Mouse (Mus musculus): ENCODE measurements around the gene Mogs.

The Mogs gene

GRCm38 (mm10) chr6:83115011-83115671 is at the start of gene Mogs:
Gene Mogs, plus strand, starts transcription at chr6:83115496.
- peak; percentile 99 for DNase-seq

DNA sequence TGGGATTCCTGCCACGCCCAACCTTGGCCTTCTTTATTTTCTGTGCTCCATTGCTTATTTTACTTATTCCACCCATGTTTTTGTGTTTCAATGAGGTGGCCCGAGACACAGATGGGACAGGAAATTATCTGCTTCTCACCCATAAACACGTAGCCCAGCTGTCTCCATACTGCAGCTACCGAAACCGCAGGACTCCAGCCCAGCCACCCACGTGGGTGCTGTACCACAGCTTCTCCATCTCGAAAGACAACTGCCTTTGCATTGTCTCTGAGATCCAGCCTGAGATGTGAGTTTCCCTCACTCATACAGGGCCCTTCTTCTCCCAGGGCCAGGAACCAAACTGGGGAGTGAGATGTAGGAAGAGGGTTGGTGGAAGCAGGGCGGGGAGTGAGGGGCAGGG is 49.3 kb upstream of the Mogs start:
- no peak for DNase-seq

GRCm38 (mm10) chr6:83066441-83066840 is 48.9 kb upstream of the Mogs start:
- no peak for DNase-seq

- no peak for DNase-seq
Observed at GRCm38 (mm10) chr6:83068221-83068620, 47.1 kb upstream of the Mogs start.

DNA sequence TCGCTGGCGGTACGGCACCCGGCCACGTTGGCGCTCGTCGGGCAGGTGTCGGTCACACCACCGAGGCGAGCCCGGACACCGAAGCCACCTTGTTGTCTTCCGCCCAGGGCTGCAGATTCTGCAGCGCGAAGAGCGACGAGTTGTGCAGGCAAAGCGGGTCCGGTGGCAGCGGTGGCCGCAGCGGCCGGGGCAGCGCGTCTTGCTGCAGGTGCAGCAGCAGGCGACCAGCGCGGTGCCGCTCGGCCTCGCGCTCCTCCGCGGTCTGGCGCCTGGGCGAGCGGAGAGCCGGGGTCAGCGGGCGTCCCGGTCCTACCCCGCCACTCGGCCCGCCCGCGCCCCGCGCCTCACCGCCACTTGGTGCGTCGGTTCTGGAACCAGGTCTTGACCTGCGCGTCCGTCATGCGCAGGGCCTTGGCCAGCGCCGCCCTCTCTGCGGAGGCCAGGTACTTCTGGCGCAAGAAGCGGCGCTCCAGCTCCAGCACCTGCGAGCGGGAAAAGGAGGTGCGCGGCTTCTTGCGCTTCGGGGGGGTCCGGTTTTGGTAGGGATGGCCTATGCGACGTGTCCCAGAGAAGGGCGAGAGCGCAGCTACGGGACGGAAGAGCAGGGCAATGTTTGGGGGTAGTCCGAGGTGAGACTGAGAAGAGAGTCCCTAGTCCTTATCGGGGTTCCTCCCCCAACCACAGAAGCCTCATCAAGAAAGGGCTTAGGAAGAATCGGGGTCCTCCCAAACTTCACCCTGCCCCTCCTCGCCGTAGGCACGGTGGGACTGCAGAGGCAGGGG is 46.4 kb upstream of the Mogs start:
- DNase-seq = no peak

GRCm38 (mm10) chr6:83069488-83070246 is 45.6 kb upstream of the Mogs start:
- DNase-seq = no peak

GRCm38 (mm10) chr6:83070247-83070310 is 45.2 kb upstream of the Mogs start, which contains the start of gene Tlx2:
Gene Tlx2, minus strand, starts transcription at chr6:83070293.
- no peak for DNase-seq

DNA sequence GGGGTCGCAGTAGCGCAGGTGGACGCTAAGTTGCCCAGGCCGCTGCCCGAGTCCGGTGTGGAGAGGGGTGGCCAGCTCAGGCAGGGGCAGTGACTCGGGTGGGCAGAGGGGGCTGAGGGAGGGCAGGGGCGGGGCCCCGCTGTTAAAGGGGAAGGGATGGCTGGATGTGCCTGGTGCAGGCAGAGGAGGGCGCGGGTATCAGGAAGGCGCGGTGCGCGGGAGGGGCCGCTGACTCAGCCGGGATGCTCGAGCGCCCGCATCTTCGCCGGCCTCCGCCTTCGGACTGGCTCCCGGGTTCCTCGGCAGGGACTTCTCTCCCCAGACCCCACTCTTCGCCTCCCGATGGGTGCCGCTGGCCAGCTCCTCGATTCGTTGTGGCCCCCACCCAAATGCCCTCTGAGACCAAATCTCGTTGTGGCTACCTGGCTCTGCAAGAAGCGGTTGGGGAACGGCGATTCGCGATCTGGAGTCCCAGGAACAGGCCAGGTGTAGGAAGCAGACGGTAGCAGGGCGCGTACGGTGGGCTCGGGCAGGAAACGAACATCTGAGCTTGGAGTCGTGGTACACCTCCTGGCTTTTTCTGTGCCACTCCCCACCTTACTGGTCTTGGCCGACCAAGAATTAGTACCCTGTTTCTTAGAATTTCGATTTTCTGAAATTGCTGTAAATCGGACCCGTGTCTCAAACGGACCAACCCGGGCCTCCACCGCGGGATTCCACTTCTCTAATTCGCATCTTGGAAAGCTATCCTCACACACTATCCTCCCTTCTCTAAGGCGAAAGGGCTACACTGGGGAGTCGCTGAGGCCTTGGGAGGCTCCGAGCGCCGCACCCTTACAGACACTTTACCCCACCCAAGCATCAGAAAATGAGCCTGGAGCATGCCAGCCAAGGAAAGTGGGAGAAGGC is 44.7 kb upstream of the Mogs start:
- no peak for DNase-seq

- no peak for DNase-seq
Observed at GRCm38 (mm10) chr6:83071220-83071619, 44.1 kb upstream of the Mogs start.

GRCm38 (mm10) chr6:83074979-83075378 is 40.3 kb upstream of the Mogs start:
- no peak for DNase-seq

DNA sequence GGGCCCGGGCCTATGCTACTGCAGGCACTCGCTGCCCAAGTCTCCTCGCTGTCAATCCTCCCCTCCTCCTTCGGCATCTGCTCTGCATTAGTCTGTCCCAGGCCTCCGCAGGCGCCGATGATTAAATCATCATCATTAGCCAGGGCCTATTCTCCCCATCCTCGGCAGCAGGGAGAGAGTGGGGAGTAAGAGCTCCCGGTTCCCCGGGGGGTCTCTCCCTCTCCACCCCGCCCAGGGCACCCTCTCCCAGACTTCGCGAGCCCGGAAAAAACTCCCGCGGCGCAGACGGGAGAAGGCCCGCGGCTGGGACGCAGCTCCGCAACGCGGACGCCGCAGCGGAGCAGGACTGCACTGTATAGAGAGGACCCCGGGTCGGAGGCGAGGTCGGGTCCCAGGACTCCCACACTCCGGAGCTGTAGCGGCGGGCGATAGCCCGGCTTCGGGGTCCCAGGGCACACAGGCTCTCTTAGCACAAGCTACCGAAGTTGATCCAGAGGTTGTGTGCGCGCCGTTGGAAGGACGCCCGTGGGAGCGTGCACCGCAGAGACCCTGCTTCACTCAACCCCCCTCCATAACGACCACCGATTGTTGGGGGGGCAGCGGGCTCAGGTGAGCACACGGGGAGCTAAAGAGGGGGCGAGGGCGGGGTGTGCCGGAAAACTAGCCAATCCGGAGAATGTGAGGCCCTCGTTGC is 37.5 kb upstream of the Mogs start, which contains the start of gene Pcgf1:
TSS of gene Pcgf1 (plus strand) at position 240 of the 694 bp plus-strand sequence.
- DNase-seq = no peak

DNA sequence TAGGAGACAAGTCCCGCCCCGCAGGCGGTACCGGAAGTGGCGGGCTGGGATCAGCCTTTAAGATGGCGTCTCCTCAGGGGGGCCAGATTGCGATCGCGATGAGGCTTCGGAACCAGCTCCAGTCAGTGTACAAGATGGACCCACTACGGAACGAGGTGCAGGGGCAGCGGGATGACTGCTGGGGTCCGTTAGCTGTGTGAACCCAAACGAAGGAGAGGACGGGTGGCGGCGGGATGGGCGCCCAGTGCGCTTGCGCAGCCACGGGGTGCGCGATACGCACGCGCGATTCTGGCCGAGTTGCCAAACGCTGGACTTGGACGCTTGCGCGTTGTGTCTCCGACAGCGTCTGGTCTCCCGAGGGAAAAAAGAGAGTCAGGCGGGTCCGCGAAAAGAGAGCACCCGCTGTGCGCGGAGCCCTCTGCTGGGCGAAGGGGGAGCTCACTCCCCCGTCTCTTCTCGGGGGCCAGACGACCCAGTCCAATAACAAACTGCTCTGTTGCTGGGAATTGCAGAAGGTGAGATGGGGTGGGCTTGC is 36.9 kb upstream of the Mogs start:
- peak; percentile 100 for DNase-seq

GRCm38 (mm10) chr6:83080210-83080609 is 35.1 kb upstream of the Mogs start:
- no peak for DNase-seq

- DNase-seq = no peak
Observed at GRCm38 (mm10) chr6:83083497-83083896, 31.8 kb upstream of the Mogs start.

GRCm38 (mm10) chr6:83084477-83084876 is 30.8 kb upstream of the Mogs start:
- DNase-seq = no peak

DNA sequence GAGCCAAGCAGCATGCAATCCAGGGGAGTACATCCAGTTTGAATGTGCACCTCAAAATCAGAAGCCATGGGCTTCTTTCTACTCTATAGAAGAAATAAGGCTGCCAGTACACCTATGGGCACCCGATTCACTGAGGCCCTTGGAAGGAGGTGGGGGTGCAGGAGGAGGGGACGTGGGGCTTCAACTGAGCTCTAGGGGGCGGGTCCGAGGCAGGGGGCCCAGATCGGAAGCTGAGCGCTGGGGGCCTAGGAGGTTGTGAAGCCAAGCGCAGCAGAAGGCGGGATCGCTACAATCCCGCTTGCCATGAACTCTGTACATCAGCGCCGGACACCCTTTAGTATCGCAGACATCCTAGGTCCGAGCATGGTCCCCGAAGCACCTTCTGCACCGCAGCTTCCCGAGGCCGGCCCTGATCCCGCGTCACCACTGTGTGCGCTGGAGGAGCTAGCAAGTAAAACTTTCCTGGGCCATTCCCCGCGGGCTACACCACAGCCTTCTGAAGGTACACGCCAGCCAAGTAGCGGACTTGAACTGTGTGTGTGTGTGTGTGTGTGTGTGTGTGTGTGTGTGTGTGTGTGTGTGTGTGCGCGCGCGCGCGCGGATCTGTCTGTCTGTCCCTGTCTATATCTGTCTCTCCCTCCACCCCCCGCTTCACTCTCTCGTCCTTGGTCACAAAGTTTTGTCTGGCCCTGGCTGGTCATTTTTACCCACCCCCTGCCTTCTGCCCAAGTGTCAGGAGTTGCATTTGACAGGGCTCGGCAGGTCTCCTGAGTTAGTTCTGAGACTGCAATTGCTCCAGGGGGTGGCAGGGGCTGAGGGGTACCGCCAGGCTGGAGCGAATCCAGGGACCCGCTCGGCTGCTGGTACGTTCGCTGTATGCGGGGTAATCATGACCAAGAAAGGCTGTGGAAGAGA is 28.9 kb upstream of the Mogs start, which contains the start of gene Lbx2:
TSS of gene Lbx2 (plus strand) at position 247 of the 915 bp plus-strand sequence.
- DNase-seq = no peak

DNA sequence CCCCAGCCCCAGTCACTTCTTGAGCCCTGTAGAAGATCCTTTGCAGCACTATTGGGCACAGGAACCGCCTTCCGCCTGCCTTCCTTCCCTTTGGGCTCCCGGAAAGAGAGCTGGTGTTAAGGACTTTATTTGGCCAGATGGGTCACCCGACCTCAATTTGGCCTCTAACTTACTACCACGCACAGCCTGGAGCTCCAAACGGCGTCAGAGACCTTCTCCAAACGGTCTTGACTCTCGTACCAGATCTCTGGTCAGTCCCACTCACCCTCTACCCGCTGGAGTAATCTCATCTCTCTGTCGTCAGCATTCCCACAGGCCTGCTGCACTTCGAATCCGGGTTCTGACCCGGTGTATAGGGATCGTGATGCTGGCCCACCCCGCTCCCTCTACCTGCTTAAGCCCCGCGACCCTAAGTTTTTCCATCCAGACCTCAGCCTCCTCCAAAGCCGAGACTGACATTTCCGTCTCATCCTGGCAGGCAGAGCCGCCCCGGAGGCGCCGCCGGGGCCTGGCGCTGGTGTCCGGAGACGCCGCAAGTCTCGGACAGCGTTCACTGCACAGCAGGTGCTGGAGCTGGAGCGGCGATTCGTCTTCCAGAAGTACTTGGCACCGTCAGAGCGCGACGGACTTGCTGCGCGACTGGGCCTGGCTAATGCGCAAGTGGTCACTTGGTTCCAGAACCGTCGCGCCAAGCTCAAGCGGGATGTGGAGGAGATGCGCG is 27.9 kb upstream of the Mogs start:
- DNase-seq = peak; percentile 95

- DNase-seq = no peak
Observed at GRCm38 (mm10) chr6:83087926-83088260, 27.4 kb upstream of the Mogs start.

DNA sequence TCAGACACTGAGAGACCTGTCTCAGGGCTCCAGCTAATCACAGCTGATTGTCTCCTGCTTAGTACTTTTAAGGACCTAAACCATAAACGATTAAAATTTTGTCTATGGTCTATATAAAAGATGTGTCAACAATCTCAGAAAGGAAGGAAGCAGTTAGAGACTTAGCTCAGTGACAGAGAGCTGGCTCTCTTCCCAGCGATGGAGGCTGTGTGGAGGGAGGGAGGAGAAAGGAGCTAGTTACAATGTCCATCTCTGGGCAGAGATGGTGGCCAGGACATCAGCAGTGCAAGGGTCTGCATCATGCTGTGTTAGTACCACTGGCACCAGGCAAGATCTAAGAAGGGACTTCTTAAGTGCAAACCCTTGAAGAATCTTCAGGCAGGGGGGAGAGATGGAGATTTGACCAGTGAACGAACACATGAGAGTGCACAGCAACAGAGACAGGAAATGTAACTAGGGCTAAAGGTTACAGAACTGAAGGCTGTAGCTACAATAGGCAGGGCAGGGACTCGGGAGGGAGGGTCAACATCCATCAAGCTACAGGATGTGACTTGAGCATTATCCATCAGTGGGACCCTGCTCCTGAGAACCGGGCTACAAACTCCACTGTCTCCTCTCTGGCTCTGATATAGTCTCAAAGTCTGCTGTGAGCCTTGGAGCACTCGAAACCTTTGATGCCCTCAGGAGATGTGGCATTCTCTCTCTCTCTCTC is 22.7 kb upstream of the Mogs start:
- no peak for DNase-seq

GRCm38 (mm10) chr6:83095968-83096367 is 19.3 kb upstream of the Mogs start:
- no peak for DNase-seq
